Mouse (Mus musculus) adrenal gland, postnatal 36 days (tissue): Measurements from ENCODE around the gene Birc2. TPM values are rescaled to one million over a fixed set of nuclear protein-coding genes. Genes with fewer than 3 reads are reported as not detected.

Experiments
- DNase-seq, 2 experiments: peaks; one replicate each; pipeline ENCODE4 v3.0.0; 2021; ENCODE audit warnings: mixed read lengths in 1 of 2
- microRNA-seq: library from miRNA; unstranded; fragments of <30 nt; microRNA quantifications from one replicate; pipeline ENCODE4 v1.2.0, GENCODE M21; 2021
- total RNA-seq, 2 experiments: library from RNA; stranded (reverse); gene quantifications; 2 replicates each; pipeline ENCODE4 v1.2.3; 2021

The Birc2 gene
- total RNA-seq, 2 experiments from 2014 or later: 48.7 to 59.8 TPM

- DNase-seq: no peak
Observed at GRCm38 (mm10) chr9:7785396-7785795, 51.5 kb downstream of the Birc2 start.

GRCm38 (mm10) chr9:7784615-7785012 is 52.2 kb downstream of the Birc2 start:
- no peak for DNase-seq

GRCm38 (mm10) chr9:7783823-7784614 is 52.8 kb downstream of the Birc2 start:
- no peak for DNase-seq

- DNase-seq: no peak
Observed at GRCm38 (mm10) chr9:7780250-7781150, 56.4 kb downstream of the Birc2 start.

GRCm38 (mm10) chr9:7779786-7780185 is 57.1 kb downstream of the Birc2 start:
- no peak for DNase-seq

- no peak for DNase-seq
Observed at GRCm38 (mm10) chr9:7778771-7779170, 58.1 kb downstream of the Birc2 start.

- peak; percentile 27 to 33 for DNase-seq
Observed at GRCm38 (mm10) chr9:7777652-7778051, 59.2 kb downstream of the Birc2 start.

- DNase-seq: no peak
Observed at GRCm38 (mm10) chr9:7776940-7777339, 59.9 kb downstream of the Birc2 start.

GRCm38 (mm10) chr9:7775986-7776385 is 60.9 kb downstream of the Birc2 start:
- DNase-seq: no peak

- no peak for DNase-seq
Observed at GRCm38 (mm10) chr9:7775011-7775410, 61.9 kb downstream of the Birc2 start.

GRCm38 (mm10) chr9:7774538-7774937 is 62.3 kb downstream of the Birc2 start:
- no peak for DNase-seq

GRCm38 (mm10) chr9:7773686-7774085 is 63.2 kb downstream of the Birc2 start:
- no peak for DNase-seq

GRCm38 (mm10) chr9:7772773-7773454 is 64.0 kb downstream of the Birc2 start:
- no peak for DNase-seq

GRCm38 (mm10) chr9:7772361-7772760 is 64.5 kb downstream of the Birc2 start:
- no peak for DNase-seq

- no peak for DNase-seq
Observed at GRCm38 (mm10) chr9:7769491-7769890, 67.4 kb downstream of the Birc2 start.

GRCm38 (mm10) chr9:7769081-7769480 is 67.8 kb downstream of the Birc2 start:
- DNase-seq: no peak

Small RNA genes lying within 50 kb of the gene (microRNA-seq; reads per million reads assigned to microRNA genes)
- gene Mir5618: 1.2 reads per million

Other genes with a start within 250 kb of the Birc2 start
- gene Mmp20, start 208.8 kb downstream of the Birc2 start, total RNA-seq: not detected
- not detected for gene Mmp7, start 145.0 kb downstream of the Birc2 start, total RNA-seq
- 100 to 1,000 TPM; 201 to 219 TPM for gene Tmem123, start 73.0 kb downstream of the Birc2 start, total RNA-seq
- 10 to 100 TPM; 19.7 to 30.9 TPM for gene Birc3, start 36.1 kb upstream of the Birc2 start, total RNA-seq
- gene Yap1, start 167.5 kb upstream of the Birc2 start, total RNA-seq: 10 to 100 TPM; 79.7 to 81.0 TPM
- gene Cfap300, start 205.8 kb upstream of the Birc2 start, total RNA-seq: 1 to 10 TPM; 3.7 to 7.4 TPM